Mouse (Mus musculus): ENCODE measurements around the gene Hdac7.
"Not testable (repeated sequence)": the region's sequence is repeated elsewhere in the genome, so short reads cannot be mapped to it uniquely, and the experiment has no call there.

The Hdac7 gene

GRCm38 (mm10) chr15:97844037-97845034, at the start of gene Hdac7:
TSS of gene Hdac7 (minus strand) at chr15:97844502.
- DNase-seq (ENCODE audit: low spot score): no peak

GRCm38 (mm10) chr15:97892506-97892905, 48.2 kb upstream of the Hdac7 start:
- DNase-seq (ENCODE audit: low spot score): no peak

- no peak for DNase-seq (ENCODE audit: low spot score)
These were observed 46.1 kb upstream of the Hdac7 start for GRCm38 (mm10) chr15:97890450-97890849.

- DNase-seq (ENCODE audit: low spot score): no peak
These were observed 45.7 kb upstream of the Hdac7 start for GRCm38 (mm10) chr15:97890017-97890416.

GRCm38 (mm10) chr15:97887541-97888016, 43.3 kb upstream of the Hdac7 start:
- no peak for DNase-seq (ENCODE audit: low spot score)

- DNase-seq (ENCODE audit: low spot score): no peak
These were observed 37.1 kb upstream of the Hdac7 start for GRCm38 (mm10) chr15:97881423-97881822.

GRCm38 (mm10) chr15:97880441-97880840, 36.1 kb upstream of the Hdac7 start:
- no peak for DNase-seq (ENCODE audit: low spot score)

- DNase-seq (ENCODE audit: low spot score): no peak
These were observed 34.5 kb upstream of the Hdac7 start for GRCm38 (mm10) chr15:97878696-97879328.

GRCm38 (mm10) chr15:97875784-97876183, 31.5 kb upstream of the Hdac7 start:
- no peak for DNase-seq (ENCODE audit: low spot score)

- no peak for DNase-seq (ENCODE audit: low spot score)
These were observed 29.4 kb upstream of the Hdac7 start for GRCm38 (mm10) chr15:97873717-97874116.

- no peak for DNase-seq (ENCODE audit: low spot score)
These were observed 27.9 kb upstream of the Hdac7 start for GRCm38 (mm10) chr15:97872161-97872560.

- no peak for DNase-seq (ENCODE audit: low spot score)
These were observed 27.0 kb upstream of the Hdac7 start for GRCm38 (mm10) chr15:97871055-97872030.

GRCm38 (mm10) chr15:97870116-97870515, 25.8 kb upstream of the Hdac7 start:
- not testable (repeated sequence) for DNase-seq (ENCODE audit: low spot score)

GRCm38 (mm10) chr15:97868985-97869384, 24.7 kb upstream of the Hdac7 start:
- no peak for DNase-seq (ENCODE audit: low spot score)

- DNase-seq (ENCODE audit: low spot score): no peak
These were observed 21.7 kb upstream of the Hdac7 start for GRCm38 (mm10) chr15:97865988-97866387.

- DNase-seq (ENCODE audit: low spot score): no peak
These were observed 20.9 kb upstream of the Hdac7 start for GRCm38 (mm10) chr15:97865175-97865574.

GRCm38 (mm10) chr15:97864361-97865045, 20.2 kb upstream of the Hdac7 start:
- no peak for DNase-seq (ENCODE audit: low spot score)

- peak; percentile 54 for DNase-seq (ENCODE audit: low spot score)
These were observed 19.2 kb upstream of the Hdac7 start for GRCm38 (mm10) chr15:97863494-97863881.

- no peak for DNase-seq (ENCODE audit: low spot score)
These were observed 18.7 kb upstream of the Hdac7 start for GRCm38 (mm10) chr15:97862881-97863493.

- DNase-seq (ENCODE audit: low spot score): no peak
These were observed 16.1 kb upstream of the Hdac7 start for GRCm38 (mm10) chr15:97860353-97860752.

- no peak for DNase-seq (ENCODE audit: low spot score)
These were observed 14.1 kb upstream of the Hdac7 start for GRCm38 (mm10) chr15:97858431-97858830.
